Mouse (Mus musculus) megakaryocyte progenitor cell, adult 5-6 weeks (primary cell): ENCODE measurements around the gene Magi3. TPM values are rescaled to one million over a fixed set of nuclear protein-coding genes. Genes with fewer than 3 reads are reported as not detected.

Experiments used
- ATAC-seq: replicated peaks from 2 replicates; pipeline ENCODE4 v1.8.0; 2016; ENCODE audit warnings: mild to moderate bottlenecking, moderate TSS enrichment, inconsistent platforms; ENCODE audit not compliant: poor library complexity
- total RNA-seq, 2 experiments: library from RNA; stranded (forward) in 1 of 2; stranded (reverse) in 1 of 2; fragments of 157-497, 149-512 nt in 1 of 2; fragments of 200-1000 nt in 1 of 2; gene quantifications; 2 replicates each; pipeline versions ENCODE4 v1.2.3 to v1.2.4; 2015 to 2017

The Magi3 gene
- total RNA-seq, 2 experiments from 2014 or later: 4.7 to 10.3 TPM

DNA sequence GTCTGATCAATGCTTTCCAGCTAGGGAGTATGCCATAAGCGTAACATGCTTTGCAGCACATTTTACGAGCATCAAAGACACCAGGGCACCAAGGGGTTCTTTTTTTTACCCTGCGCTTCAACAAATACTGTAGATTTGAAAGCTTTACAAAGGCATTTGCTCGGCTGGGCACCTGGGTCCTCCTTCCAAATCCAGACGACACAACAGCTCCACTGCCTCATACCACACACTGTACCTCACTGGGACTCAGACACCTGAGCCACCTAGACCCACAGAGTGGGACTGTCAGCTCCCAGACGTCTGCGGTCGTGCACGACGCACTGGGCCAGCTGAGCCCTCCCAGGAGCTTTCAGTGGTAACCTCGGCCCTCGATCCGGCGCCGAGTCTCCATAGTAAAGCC, 1.2 kb downstream of the Magi3 start:
- no peak; the same call in 1 of the 2 replicates for ATAC-seq

GRCm38 (mm10) chr3:104189823-104190222, 30.4 kb downstream of the Magi3 start:
- no peak for ATAC-seq

GRCm38 (mm10) chr3:104189234-104189633, 30.9 kb downstream of the Magi3 start:
- no peak for ATAC-seq

GRCm38 (mm10) chr3:104184270-104184669, 35.9 kb downstream of the Magi3 start:
- ATAC-seq: no peak

- ATAC-seq: no peak
Observed at GRCm38 (mm10) chr3:104183656-104184055, 36.5 kb downstream of the Magi3 start.

- ATAC-seq: no peak
Observed at GRCm38 (mm10) chr3:104182711-104183110, 37.5 kb downstream of the Magi3 start.

DNA sequence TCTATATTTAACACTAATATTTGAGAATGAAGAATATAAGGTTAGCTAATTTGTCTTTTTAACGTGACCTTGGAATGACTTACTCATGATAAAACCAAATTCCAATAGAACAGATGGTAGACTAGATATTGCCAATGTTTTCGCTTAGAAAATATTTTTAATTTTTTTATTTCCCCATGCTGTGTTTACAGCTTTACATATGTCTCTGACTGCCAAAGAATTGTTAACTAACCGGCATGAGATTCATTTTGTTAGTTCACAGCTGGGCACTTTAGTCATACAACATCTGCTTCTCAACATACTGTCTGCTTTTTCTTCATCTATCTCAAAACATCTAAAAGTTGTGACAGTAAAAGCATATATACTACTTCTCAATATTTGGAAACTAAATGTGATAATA, 58.8 kb downstream of the Magi3 start:
- ATAC-seq: no peak

GRCm38 (mm10) chr3:104160603-104161002, 59.6 kb downstream of the Magi3 start:
- no peak for ATAC-seq

DNA sequence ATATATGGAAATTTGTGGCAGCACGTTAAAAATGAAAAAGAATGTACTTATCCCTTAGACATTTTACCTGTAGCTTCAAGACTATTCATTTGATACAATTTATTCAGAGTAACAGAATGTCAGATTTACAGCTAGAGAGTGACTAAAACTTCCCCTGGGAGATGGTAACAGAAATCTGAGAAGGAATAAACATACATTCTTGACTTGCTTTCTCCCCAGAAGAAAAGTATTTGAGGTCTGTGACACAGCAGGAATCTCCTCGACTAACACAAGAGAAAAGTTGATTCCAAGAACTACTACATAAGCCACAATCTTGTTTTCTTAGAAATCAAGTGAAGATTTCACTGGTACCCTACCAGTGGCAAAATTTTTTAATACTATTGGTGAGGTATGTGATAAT, 70.0 kb downstream of the Magi3 start:
- no peak for ATAC-seq

GRCm38 (mm10) chr3:104142376-104142775, 77.8 kb downstream of the Magi3 start:
- no peak for ATAC-seq

DNA sequence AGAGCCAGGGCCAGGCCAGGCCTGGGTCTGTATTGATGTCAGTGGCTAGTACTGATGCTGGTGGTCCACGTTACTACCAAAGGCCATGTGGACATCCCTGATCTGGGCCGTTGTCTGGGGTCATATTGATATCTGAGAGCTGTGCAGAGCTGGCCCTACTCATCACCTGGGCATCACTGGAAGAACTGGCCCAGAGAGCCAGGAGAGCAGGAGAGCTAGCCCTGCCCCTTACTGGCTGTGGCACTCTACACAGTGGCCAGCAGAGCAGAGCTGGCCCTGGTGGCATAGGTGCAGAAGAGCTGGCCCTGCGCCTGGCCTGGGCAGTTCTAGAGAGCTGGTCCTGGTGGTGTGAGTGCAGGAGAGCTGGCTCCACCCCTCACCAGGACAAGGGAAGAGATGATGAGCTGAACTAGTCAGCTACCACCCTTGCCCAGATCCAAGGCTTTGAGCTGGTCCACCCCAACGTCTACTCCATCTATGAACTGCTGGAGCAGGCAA, 81.2 kb downstream of the Magi3 start:
- ATAC-seq: no peak

DNA sequence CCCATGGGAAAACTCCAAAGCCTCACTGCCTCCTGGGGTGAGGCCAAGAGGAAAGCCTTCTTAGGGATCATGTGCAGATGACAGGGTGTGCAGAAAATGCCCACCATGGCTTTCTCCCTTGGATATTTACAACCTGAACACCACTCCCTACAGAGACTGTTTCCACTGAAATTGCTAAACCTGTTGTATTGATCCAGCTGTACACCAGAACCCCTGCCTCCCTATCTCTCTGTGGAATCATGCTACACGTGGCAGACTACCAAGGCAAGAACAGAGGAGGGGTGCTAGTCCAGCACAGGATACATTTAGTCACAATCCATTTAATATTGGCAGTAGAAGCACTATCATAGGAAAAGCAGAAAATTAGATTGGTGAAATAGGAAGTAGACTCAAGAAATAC, 94.5 kb downstream of the Magi3 start:
- no peak for ATAC-seq

GRCm38 (mm10) chr3:104123846-104124245, 96.3 kb downstream of the Magi3 start:
- no peak for ATAC-seq

DNA sequence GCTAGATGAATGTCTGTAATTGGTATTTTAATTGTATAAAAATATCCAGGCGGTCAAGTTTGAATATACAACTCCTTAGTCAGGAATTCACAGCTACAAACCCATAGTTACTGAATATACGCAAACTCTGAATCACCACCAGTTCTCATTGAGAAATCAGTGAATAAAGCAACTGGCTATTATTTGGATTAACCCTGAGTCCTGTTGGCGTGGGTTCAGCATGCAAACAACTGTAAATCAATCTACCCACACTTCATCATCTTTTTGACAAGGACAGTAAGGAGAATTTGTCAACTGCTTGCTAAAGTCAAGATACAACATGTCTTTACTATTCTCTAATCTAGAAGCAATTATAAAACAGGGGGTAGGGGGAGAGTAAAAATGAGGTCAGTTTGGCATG, 110.7 kb downstream of the Magi3 start:
- no peak for ATAC-seq

DNA sequence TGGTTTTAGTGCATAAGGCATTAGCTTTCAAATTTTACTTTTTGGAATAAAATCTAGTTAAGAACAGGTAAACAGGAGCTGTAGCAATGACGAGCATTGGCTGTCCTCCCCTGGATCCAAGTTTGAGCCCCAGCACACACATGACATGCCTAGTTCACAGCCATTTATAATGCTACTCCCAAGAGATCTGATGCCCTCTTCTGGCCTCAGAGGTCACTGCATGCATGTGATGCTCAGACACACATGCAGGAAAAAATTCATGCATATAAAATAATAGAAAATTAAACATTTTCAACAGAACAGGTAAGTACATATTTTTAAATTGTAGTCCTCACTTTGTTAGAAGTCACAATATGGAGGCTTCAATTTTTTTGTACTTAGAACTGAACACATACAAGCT, 115.2 kb downstream of the Magi3 start:
- ATAC-seq: peak; percentile 95

- no peak for ATAC-seq
Observed at GRCm38 (mm10) chr3:104101721-104102120, 118.5 kb downstream of the Magi3 start.

- ATAC-seq: no peak
Observed at GRCm38 (mm10) chr3:104101249-104101648, 118.9 kb downstream of the Magi3 start.

GRCm38 (mm10) chr3:104095936-104096335, 124.2 kb downstream of the Magi3 start:
- no peak for ATAC-seq

GRCm38 (mm10) chr3:104094646-104095045, 125.5 kb downstream of the Magi3 start:
- no peak for ATAC-seq

- ATAC-seq: no peak
Observed at GRCm38 (mm10) chr3:104092759-104093158, 127.4 kb downstream of the Magi3 start.

GRCm38 (mm10) chr3:104082031-104082430, 138.1 kb downstream of the Magi3 start:
- no peak for ATAC-seq

GRCm38 (mm10) chr3:104078725-104079124, 141.4 kb downstream of the Magi3 start:
- peak; percentile 78 for ATAC-seq

- peak; percentile 87 for ATAC-seq
Observed at GRCm38 (mm10) chr3:104069395-104069794, 150.8 kb downstream of the Magi3 start.
